Mouse (Mus musculus): ENCODE results near the gene Gli1. TPM values are rescaled to one million over a fixed set of nuclear protein-coding genes. Genes with fewer than 3 reads are reported as not detected.
A peak's percentile ranks its signal among the peaks of the same experiment; 100 is the strongest.

Gli1 gene
- polyA plus RNA-seq, 1 experiment from 2014 or later: 1.2 TPM

GRCm38 (mm10) chr10:127327461-127328145 is 14.2 kb downstream of the Gli1 start:
- Histone ChIP-seq H3K4me3 (replicated peaks; ENCODE audit: low read depth, low read length) (no peak overlapping the region), H3K36me3 (ENCODE audit: control insufficient read depth, insufficient read depth, low read length) (no peaks in the 10 kb centered on the region), H3K9ac (replicated peaks; ENCODE audit: low read length) (no peak overlapping the region), H3K4me1 (ENCODE audit: control insufficient read depth, insufficient read depth, low read length) (peaks cover 10% of the 10 kb centered on the region; the same call in 1 of the 2 replicates), H3K27ac (replicated peaks; ENCODE audit: low read depth, low read length) (no peak overlapping the region), H3K9me3 (ENCODE audit: control insufficient read depth, low read length) (no peaks in the 10 kb centered on the region), H3K4me2 (ENCODE audit: low read length) (no peak overlapping the region), H3K27me3 (ENCODE audit: control insufficient read depth, insufficient read depth, low read length) (peaks cover 57% of the 10 kb centered on the region)
- WGBS: 47% methylated on average over 18 of the region's 18 CpGs
- ATAC-seq (ENCODE audit: low FRiP score, low TSS enrichment) (no peak), DNase-seq (no peak)

- no peaks in the 10 kb centered on the region for H3K36me3 ChIP-seq (ENCODE audit: control insufficient read depth, insufficient read depth, low read length)
- no peak overlapping the region; the same call in 1 of the 2 replicates for H3K9ac ChIP-seq (replicated peaks; ENCODE audit: low read length)
- H3K4me2 ChIP-seq (ENCODE audit: low read length): peak overlapping the region; percentile 52
- H3K9me3 ChIP-seq (ENCODE audit: control insufficient read depth, low read length): no peaks in the 10 kb centered on the region
- 4% methylated on average over 29 of the region's 29 CpGs for WGBS
- ATAC-seq (ENCODE audit: low FRiP score, low TSS enrichment) (no peak), DNase-seq (no peak)
- H3K4me3 ChIP-seq (replicated peaks; ENCODE audit: low read depth, low read length): peak overlapping the region; percentile 29
- H3K27ac ChIP-seq (replicated peaks; ENCODE audit: low read depth, low read length): no peak overlapping the region
- peaks cover 57% of the 10 kb centered on the region for H3K27me3 ChIP-seq (ENCODE audit: control insufficient read depth, insufficient read depth, low read length)
- peaks cover 10% of the 10 kb centered on the region; the same call in 1 of the 2 replicates for H3K4me1 ChIP-seq (ENCODE audit: control insufficient read depth, insufficient read depth, low read length)
Observed at GRCm38 (mm10) chr10:127326828-127327227, 14.9 kb downstream of the Gli1 start.

DNA sequence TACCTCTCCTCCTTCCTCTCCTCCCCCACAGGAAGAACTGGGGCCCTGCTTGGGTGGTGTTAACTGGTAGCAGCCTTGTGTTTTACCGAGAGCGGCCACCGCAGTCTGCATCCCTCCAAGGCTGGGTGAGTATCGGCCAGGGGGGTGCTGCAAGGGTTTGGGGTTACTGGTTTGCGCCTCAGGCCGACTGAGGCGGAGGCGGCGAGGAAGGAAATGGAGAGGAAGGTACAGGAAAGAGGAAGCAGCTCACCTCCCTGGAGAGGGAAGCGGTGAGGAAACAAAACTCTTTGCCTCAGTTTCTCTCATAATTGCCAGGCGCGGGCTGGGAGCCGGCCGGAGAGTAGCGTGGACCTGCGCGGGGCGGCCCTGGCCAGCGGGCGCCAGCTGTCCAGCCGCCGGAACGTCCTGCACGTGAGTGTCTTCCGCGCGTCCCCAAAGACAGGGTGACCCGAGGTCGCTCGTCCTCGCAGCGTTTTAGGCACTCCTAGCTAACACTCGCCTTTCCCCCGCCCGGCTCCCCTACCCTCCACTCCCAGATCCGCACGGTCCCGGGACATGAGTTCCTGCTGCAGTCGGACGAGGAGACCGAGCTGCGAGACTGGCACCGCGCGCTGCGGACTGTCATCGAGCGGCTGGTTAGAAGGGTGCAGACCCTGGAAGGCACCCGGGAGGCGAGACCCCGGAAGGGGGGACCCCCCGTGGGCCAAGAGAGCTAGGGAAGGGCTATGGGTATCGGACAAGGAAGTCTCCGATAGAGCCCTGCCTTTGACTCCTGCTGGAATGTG is 15.6 kb downstream of the Gli1 start:
- Histone ChIP-seq H3K36me3 (ENCODE audit: control insufficient read depth, insufficient read depth, low read length) (no peaks in the 10 kb centered on the region), H3K9me3 (ENCODE audit: control insufficient read depth, low read length) (no peaks in the 10 kb centered on the region), H3K27ac (replicated peaks; ENCODE audit: low read depth, low read length) (no peak overlapping the region), H3K27me3 (ENCODE audit: control insufficient read depth, insufficient read depth, low read length) (peaks cover 57% of the 10 kb centered on the region), H3K4me3 (replicated peaks; ENCODE audit: low read depth, low read length) (peak overlapping the region; percentile 29), H3K4me2 (ENCODE audit: low read length) (peak overlapping the region; percentile 52), H3K4me1 (ENCODE audit: control insufficient read depth, insufficient read depth, low read length) (peaks cover 10% of the 10 kb centered on the region; the same call in 1 of the 2 replicates), H3K9ac (replicated peaks; ENCODE audit: low read length) (no peak overlapping the region; the same call in 1 of the 2 replicates)
- WGBS: under 1% methylated on average over 54 of the region's 54 CpGs
- ATAC-seq (ENCODE audit: low FRiP score, low TSS enrichment) (no peak), DNase-seq (peak; percentile 33)

DNA sequence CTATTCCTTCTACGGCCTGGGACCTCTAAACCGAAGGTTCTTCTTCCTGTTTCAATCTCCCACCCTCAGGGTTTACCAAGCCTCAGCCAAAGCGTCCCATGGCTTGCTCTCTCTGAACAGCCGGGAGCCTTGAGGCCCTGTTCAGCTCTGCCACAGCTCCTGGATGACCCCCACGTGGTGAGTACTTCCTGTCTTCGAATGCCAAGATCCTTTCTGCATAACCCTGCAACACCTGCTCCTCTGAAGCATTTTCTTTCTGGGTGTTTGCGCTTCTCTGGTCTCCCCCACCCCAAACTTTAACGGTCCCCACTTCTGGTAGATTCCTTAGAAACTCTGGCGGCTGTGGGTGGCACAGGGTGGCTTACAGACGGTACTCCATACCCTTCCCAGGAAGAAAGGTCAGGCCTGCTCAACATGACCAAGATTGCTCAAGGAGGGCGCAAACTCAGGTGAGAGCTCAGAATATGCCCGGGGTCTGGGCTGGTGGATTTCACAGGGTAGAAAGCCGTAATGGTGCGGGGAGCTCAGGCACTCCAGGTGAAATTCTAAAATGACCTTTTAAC is 16.2 kb downstream of the Gli1 start:
- H3K4me3 ChIP-seq (replicated peaks; ENCODE audit: low read depth, low read length): 0 out of 2 replicates have a peak overlapping the region, but pooled peaks have one; percentile 29
- H3K4me2 ChIP-seq (ENCODE audit: low read length): no peak overlapping the region
- H3K9ac ChIP-seq (replicated peaks; ENCODE audit: low read length): no peak overlapping the region

GRCm38 (mm10) chr10:127324495-127324894 is 17.3 kb downstream of the Gli1 start:
- no peak for ATAC-seq (ENCODE audit: low FRiP score, low TSS enrichment)
- WGBS: 10% methylated on average over 7 of the region's 7 CpGs
- peak; percentile 51 for DNase-seq
- H3K4me3 ChIP-seq (replicated peaks; ENCODE audit: low read depth, low read length): no peak overlapping the region
- peaks cover 57% of the 10 kb centered on the region for H3K27me3 ChIP-seq (ENCODE audit: control insufficient read depth, insufficient read depth, low read length)
- H3K9ac ChIP-seq (replicated peaks; ENCODE audit: low read length): no peak overlapping the region
- no peak overlapping the region for H3K27ac ChIP-seq (replicated peaks; ENCODE audit: low read depth, low read length)
- H3K4me2 ChIP-seq (ENCODE audit: low read length): no peak overlapping the region
- no peaks in the 10 kb centered on the region for H3K36me3 ChIP-seq (ENCODE audit: control insufficient read depth, insufficient read depth, low read length)
- H3K9me3 ChIP-seq (ENCODE audit: control insufficient read depth, low read length): no peaks in the 10 kb centered on the region
- H3K4me1 ChIP-seq (ENCODE audit: control insufficient read depth, insufficient read depth, low read length): peaks cover 10% of the 10 kb centered on the region; the same call in 1 of the 2 replicates

More for the DNA sequence above, 16.2 kb downstream of the Gli1 start:
- Histone ChIP-seq H3K27ac (replicated peaks; ENCODE audit: low read depth, low read length) (no peak overlapping the region), H3K4me1 (ENCODE audit: control insufficient read depth, insufficient read depth, low read length) (peaks cover 10% of the 10 kb centered on the region; the same call in 1 of the 2 replicates), H3K36me3 (ENCODE audit: control insufficient read depth, insufficient read depth, low read length) (no peaks in the 10 kb centered on the region), H3K27me3 (ENCODE audit: control insufficient read depth, insufficient read depth, low read length) (peaks cover 57% of the 10 kb centered on the region), H3K9me3 (ENCODE audit: control insufficient read depth, low read length) (no peaks in the 10 kb centered on the region)
- ATAC-seq (ENCODE audit: low FRiP score, low TSS enrichment) (no peak), DNase-seq (no peak)
- 29% methylated on average over 14 of the region's 14 CpGs for WGBS

DNA sequence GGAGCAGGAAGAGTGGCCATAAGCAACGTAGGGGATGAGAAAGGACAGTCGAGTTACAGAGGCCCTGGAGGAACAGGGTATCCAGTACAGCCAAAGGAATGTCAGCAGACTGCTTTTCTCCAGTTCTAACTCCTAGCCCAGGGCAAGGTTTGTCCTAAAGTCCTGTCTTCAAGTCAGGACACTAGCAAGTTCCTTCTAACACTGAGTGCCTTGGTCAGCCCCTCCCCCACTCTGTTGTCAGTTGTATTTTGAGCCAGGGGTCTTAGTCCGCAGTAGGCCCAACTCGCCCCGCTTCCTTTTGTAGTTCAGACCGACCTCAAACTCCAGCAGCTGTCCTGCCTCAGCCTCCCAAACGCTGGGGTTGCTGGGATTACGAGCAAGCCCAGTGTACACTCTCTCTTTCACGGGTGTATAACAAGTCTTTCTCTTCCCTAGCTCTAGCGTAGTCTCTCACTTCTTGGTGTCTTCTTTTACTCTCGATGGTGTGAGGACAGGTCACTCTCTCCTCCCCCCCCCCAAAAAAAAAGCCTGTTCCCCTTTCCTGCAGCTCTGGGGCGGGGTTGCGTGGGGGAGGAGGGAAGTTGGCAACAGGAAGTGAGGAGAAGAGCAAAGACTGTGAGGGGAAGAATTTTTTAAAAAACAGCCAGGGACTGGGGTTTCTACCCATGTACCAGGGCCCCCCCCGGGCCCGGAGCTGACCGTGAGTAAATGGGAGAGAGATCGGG is 18.5 kb downstream of the Gli1 start:
- ATAC-seq (ENCODE audit: low FRiP score, low TSS enrichment): no peak
- H3K27me3 ChIP-seq (ENCODE audit: control insufficient read depth, insufficient read depth, low read length): peaks cover 47% of the 10 kb centered on the region

DNA sequence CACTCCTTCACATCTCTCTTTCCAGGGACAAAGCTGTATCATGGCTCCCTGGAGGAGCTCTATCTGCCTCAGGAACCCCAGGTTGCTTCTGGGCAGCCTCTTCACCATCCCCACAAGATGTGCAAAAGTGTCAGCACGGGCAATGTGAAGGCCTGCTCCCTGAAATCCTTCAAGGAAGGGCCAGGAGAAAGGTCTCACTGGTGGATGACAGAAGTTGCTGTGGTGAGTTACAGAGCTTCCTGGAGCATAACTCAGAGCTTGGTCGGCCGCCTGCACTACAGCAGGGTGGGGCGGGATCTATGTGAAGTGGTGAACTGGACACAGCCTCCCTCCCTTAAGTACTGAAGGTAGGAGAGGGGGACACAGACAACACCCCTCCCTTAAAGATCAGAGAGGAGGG is 19.1 kb downstream of the Gli1 start:
- Histone ChIP-seq H3K27me3 (ENCODE audit: control insufficient read depth, insufficient read depth, low read length) (peaks cover 41% of the 10 kb centered on the region), H3K4me3 (replicated peaks; ENCODE audit: low read depth, low read length) (no peak overlapping the region), H3K9ac (replicated peaks; ENCODE audit: low read length) (no peak overlapping the region), H3K36me3 (ENCODE audit: control insufficient read depth, insufficient read depth, low read length) (no peaks in the 10 kb centered on the region), H3K4me1 (ENCODE audit: control insufficient read depth, insufficient read depth, low read length) (peaks cover 10% of the 10 kb centered on the region; the same call in 1 of the 2 replicates), H3K4me2 (ENCODE audit: low read length) (no peak overlapping the region), H3K9me3 (ENCODE audit: control insufficient read depth, low read length) (no peaks in the 10 kb centered on the region), H3K27ac (replicated peaks; ENCODE audit: low read depth, low read length) (no peak overlapping the region)
- ATAC-seq (ENCODE audit: low FRiP score, low TSS enrichment): no peak
- no peak for DNase-seq
- WGBS: 84% methylated on average over 4 of the region's 4 CpGs

More for the DNA sequence above, 18.5 kb downstream of the Gli1 start:
- no peak for DNase-seq
- Histone ChIP-seq H3K9ac (replicated peaks; ENCODE audit: low read length) (no peak overlapping the region), H3K27ac (replicated peaks; ENCODE audit: low read depth, low read length) (no peak overlapping the region), H3K4me3 (replicated peaks; ENCODE audit: low read depth, low read length) (no peak overlapping the region), H3K36me3 (ENCODE audit: control insufficient read depth, insufficient read depth, low read length) (no peaks in the 10 kb centered on the region), H3K4me2 (ENCODE audit: low read length) (no peak overlapping the region), H3K9me3 (ENCODE audit: control insufficient read depth, low read length) (no peaks in the 10 kb centered on the region), H3K4me1 (ENCODE audit: control insufficient read depth, insufficient read depth, low read length) (peaks cover 10% of the 10 kb centered on the region; the same call in 1 of the 2 replicates)
- WGBS: 77% methylated on average over 17 of the region's 17 CpGs

DNA sequence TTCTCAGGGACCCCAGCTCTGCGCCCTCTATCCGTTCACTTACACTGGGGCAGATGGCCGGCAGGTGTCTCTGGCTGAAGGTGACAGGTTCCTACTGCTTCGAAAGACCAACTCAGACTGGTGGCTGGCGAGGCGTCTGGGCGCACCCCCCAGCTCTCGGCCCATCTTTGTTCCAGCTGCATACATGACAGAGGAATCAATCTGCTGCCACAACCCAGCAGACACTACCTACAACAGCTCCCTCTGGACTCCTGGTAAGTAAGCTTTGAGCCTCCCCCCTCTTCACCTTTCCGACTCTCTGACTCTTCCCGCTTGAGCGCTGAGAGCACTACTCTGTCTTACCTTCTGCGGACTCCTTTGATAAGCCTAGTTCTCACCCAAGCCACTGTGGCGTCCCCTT is 19.6 kb downstream of the Gli1 start:
- Histone ChIP-seq H3K4me1 (ENCODE audit: control insufficient read depth, insufficient read depth, low read length) (peaks cover 10% of the 10 kb centered on the region; the same call in 1 of the 2 replicates), H3K4me2 (ENCODE audit: low read length) (no peak overlapping the region), H3K36me3 (ENCODE audit: control insufficient read depth, insufficient read depth, low read length) (no peaks in the 10 kb centered on the region), H3K9ac (replicated peaks; ENCODE audit: low read length) (no peak overlapping the region), H3K27ac (replicated peaks; ENCODE audit: low read depth, low read length) (no peak overlapping the region), H3K4me3 (replicated peaks; ENCODE audit: low read depth, low read length) (no peak overlapping the region), H3K9me3 (ENCODE audit: control insufficient read depth, low read length) (no peaks in the 10 kb centered on the region), H3K27me3 (ENCODE audit: control insufficient read depth, insufficient read depth, low read length) (peaks cover 36% of the 10 kb centered on the region)
- DNase-seq: no peak
- no peak for ATAC-seq (ENCODE audit: low FRiP score, low TSS enrichment)
- 70% methylated on average over 13 of the region's 13 CpGs for WGBS
